Comparison of ENCODE assay signal across 17 mouse cellular contexts in the genomic region with DNA sequence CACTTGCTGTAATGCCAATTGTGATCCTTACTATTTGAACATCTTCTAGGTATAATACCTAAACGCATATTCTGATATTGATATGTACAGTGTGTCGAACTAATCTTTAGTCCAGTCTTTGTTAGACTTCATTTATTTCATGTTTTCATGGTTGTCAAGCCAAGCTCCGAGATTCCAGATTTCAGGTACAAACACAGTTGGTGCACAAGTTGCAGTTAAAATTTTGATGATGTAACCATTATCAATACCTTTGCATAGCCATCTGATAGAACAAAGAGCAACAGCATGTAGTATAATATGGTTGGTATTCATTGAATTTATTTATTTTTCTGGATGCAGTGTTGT. TPM values are rescaled to one million over a fixed set of nuclear protein-coding genes. Genes with fewer than 3 reads are reported as not detected.
DNase-seq lines count a peak whose midpoint lies in the region; ATAC-seq and TF ChIP-seq lines count a peak whose summit lies in the region.
"Had no signal": no experiment of that assay in that cellular context is flagged by ENCODE, and none has a peak within 500 bp of the region (broad histone marks: within the 10 kb centered on the region; RNA-seq: fewer than 3 reads in every experiment).

No protein-coding gene starts in this region.

- H3K9ac ChIP-seq in forebrain, embryonic 13.5 days = peak overlapping the region; percentile 82
- H3K9ac ChIP-seq in hindbrain, embryonic 15.5 days = peak overlapping the region; percentile 95
- peak overlapping the region; percentile 89 for H3K9ac ChIP-seq in midbrain, postnatal 0 days (replicated peaks; ENCODE audit: low read length, poor library complexity, severe bottlenecking)
- no peak overlapping the region for H3K9ac ChIP-seq in intestine, postnatal 0 days (ENCODE audit: low read depth, low read length)
- no peak overlapping the region for H3K9ac ChIP-seq in kidney, embryonic 14.5 days (ENCODE audit: low read depth, low read length)
- H3K9ac ChIP-seq: kidney, embryonic 15.5 days; liver, embryonic 13.5 days had no signal

- peak overlapping the region; percentile 61 for H3K4me2 ChIP-seq in forebrain, embryonic 13.5 days
- H3K4me2 ChIP-seq in hindbrain, embryonic 15.5 days = peak overlapping the region; percentile 65
- peak overlapping the region; percentile 60 for H3K4me2 ChIP-seq in midbrain, postnatal 0 days (ENCODE audit: low read depth, low read length, poor library complexity, severe bottlenecking)
- no peak overlapping the region for H3K4me2 ChIP-seq in intestine, postnatal 0 days (replicated peaks; ENCODE audit: low read depth)
- H3K4me2 ChIP-seq in kidney, embryonic 14.5 days (replicated peaks; ENCODE audit: low read depth, low read length) = no peak overlapping the region
- H3K4me2 ChIP-seq: liver, embryonic 13.5 days had no signal

- intact Hi-C loops in heart, postnatal 25 days (cut with DNase I) = no loop called here

- WGBS in embryonic facial prominence, embryonic 10.5 days = 84% methylated on average over 3 of the region's 3 CpGs
- WGBS in forebrain, embryonic 13.5 days = 50% methylated on average over 3 of the region's 3 CpGs
- WGBS in hindbrain, embryonic 15.5 days = 37% methylated on average over 3 of the region's 3 CpGs
- 12% methylated on average over 3 of the region's 3 CpGs for WGBS in midbrain, postnatal 0 days
- 79% methylated on average over 3 of the region's 3 CpGs for WGBS in intestine, postnatal 0 days
- 85% methylated on average over 3 of the region's 3 CpGs for WGBS in kidney, embryonic 14.5 days

- H3K9me3 ChIP-seq in embryonic facial prominence, embryonic 10.5 days = no peaks in the 10 kb centered on the region
- H3K9me3 ChIP-seq in forebrain, embryonic 13.5 days (replicated peaks) = no peaks in the 10 kb centered on the region
- H3K9me3 ChIP-seq in hindbrain, embryonic 15.5 days = no peaks in the 10 kb centered on the region
- no peaks in the 10 kb centered on the region for H3K9me3 ChIP-seq in midbrain, postnatal 0 days (ENCODE audit: low read length)
- no peaks in the 10 kb centered on the region for H3K9me3 ChIP-seq in intestine, postnatal 0 days (ENCODE audit: control insufficient read depth)
- H3K9me3 ChIP-seq in kidney, embryonic 14.5 days (ENCODE audit: control insufficient read depth, low read length) = no peaks in the 10 kb centered on the region
- H3K9me3 ChIP-seq: heart, embryonic 10.5 days; kidney, embryonic 15.5 days; liver, embryonic 13.5 days; megakaryocyte, embryonic 14.5 days had no signal

- no peak for TF ChIP-seq CTCF in midbrain, postnatal 0 days (IDR thresholded peaks at IDR 0.05)
- no peak for TF ChIP-seq CTCF in intestine, postnatal 0 days (IDR thresholded peaks at IDR 0.05; ENCODE audit: low read depth)

- no peak for DNase-seq in embryonic facial prominence, embryonic 10.5 days (ENCODE audit: low spot score)
- no peak for DNase-seq in midbrain, postnatal 0 days (ENCODE audit: low spot score)
- no peak for DNase-seq in urinary bladder, postnatal 14 days (ENCODE audit: low spot score)
- no peak for DNase-seq in heart, postnatal 25 days (ENCODE audit: low spot score)
- DNase-seq: gastrocnemius, postnatal 10 days; liver, embryonic 13.5 days; thymus, adult 2 months had no signal

- H3K27ac ChIP-seq in embryonic facial prominence, embryonic 10.5 days (replicated peaks) = no peak overlapping the region
- peak overlapping the region; percentile 95 for H3K27ac ChIP-seq in forebrain, embryonic 13.5 days
- peak overlapping the region; percentile 98 for H3K27ac ChIP-seq in hindbrain, embryonic 15.5 days (replicated peaks)
- H3K27ac ChIP-seq in midbrain, postnatal 0 days (ENCODE audit: low read depth, low read length) = peak overlapping the region; percentile 98
- H3K27ac ChIP-seq in intestine, postnatal 0 days (ENCODE audit: low read depth, low read length) = no peak overlapping the region
- H3K27ac ChIP-seq in kidney, embryonic 14.5 days (ENCODE audit: low read depth, low read length) = no peak overlapping the region
- H3K27ac ChIP-seq: heart, embryonic 10.5 days; kidney, embryonic 15.5 days; liver, embryonic 13.5 days had no signal

- ATAC-seq in forebrain, embryonic 13.5 days = no peak
- ATAC-seq in hindbrain, embryonic 15.5 days (ENCODE audit: low FRiP score, low read depth) = no peak
- no peak for ATAC-seq in midbrain, postnatal 0 days (ENCODE audit: low FRiP score)
- ATAC-seq in intestine, postnatal 0 days = no peak
- no peak for ATAC-seq in kidney, embryonic 14.5 days (ENCODE audit: low FRiP score, low TSS enrichment)
- ATAC-seq: CD4-positive, CD25-positive, alpha-beta regulatory T cell, adult 4 months; lung, postnatal 0 days had no signal

- peaks cover 5% of the 10 kb centered on the region; the same call in 1 of the 2 replicates for H3K4me1 ChIP-seq in embryonic facial prominence, embryonic 10.5 days
- H3K4me1 ChIP-seq in forebrain, embryonic 13.5 days = peaks cover 27% of the 10 kb centered on the region
- H3K4me1 ChIP-seq in hindbrain, embryonic 15.5 days (replicated peaks) = peaks cover 12% of the 10 kb centered on the region
- H3K4me1 ChIP-seq in midbrain, postnatal 0 days (ENCODE audit: insufficient read depth, low read length) = peaks cover 2% of the 10 kb centered on the region; the same call in 1 of the 2 replicates
- H3K4me1 ChIP-seq in intestine, postnatal 0 days (replicated peaks; ENCODE audit: control insufficient read depth, insufficient read depth, low read length) = no peaks in the 10 kb centered on the region
- no peaks in the 10 kb centered on the region for H3K4me1 ChIP-seq in kidney, embryonic 14.5 days (ENCODE audit: control insufficient read depth, insufficient read depth, low read length)
- H3K4me1 ChIP-seq: heart, embryonic 10.5 days; kidney, embryonic 15.5 days; liver, embryonic 13.5 days; megakaryocyte, embryonic 14.5 days had no signal

- H3K4me3 ChIP-seq in embryonic facial prominence, embryonic 10.5 days = peak overlapping the region; percentile 44; the same call in 1 of the 2 replicates
- H3K4me3 ChIP-seq in forebrain, embryonic 13.5 days = peak overlapping the region; percentile 51
- peak overlapping the region; percentile 73 for H3K4me3 ChIP-seq in hindbrain, embryonic 15.5 days
- H3K4me3 ChIP-seq in midbrain, postnatal 0 days (ENCODE audit: low read depth, low read length) = peak overlapping the region; percentile 74
- H3K4me3 ChIP-seq in intestine, postnatal 0 days (ENCODE audit: low read depth, low read length) = no peak overlapping the region
- no peak overlapping the region for H3K4me3 ChIP-seq in kidney, embryonic 14.5 days (ENCODE audit: low read length)
- H3K4me3 ChIP-seq: kidney, embryonic 15.5 days; liver, embryonic 13.5 days; megakaryocyte, embryonic 14.5 days had no signal

- no peaks in the 10 kb centered on the region for H3K36me3 ChIP-seq in embryonic facial prominence, embryonic 10.5 days (replicated peaks)
- H3K36me3 ChIP-seq in forebrain, embryonic 13.5 days (ENCODE audit: poor library complexity, severe bottlenecking) = no peaks in the 10 kb centered on the region
- H3K36me3 ChIP-seq in hindbrain, embryonic 15.5 days = no peaks in the 10 kb centered on the region
- H3K36me3 ChIP-seq in midbrain, postnatal 0 days (ENCODE audit: insufficient read depth, low read length) = no peaks in the 10 kb centered on the region
- no peaks in the 10 kb centered on the region for H3K36me3 ChIP-seq in intestine, postnatal 0 days (ENCODE audit: control insufficient read depth, insufficient read depth)
- H3K36me3 ChIP-seq in kidney, embryonic 14.5 days (ENCODE audit: control insufficient read depth, insufficient read depth, low read length) = no peaks in the 10 kb centered on the region
- H3K36me3 ChIP-seq: heart, embryonic 10.5 days; kidney, embryonic 15.5 days; liver, embryonic 13.5 days had no signal

- H3K27me3 ChIP-seq in embryonic facial prominence, embryonic 10.5 days (replicated peaks; ENCODE audit: low read depth, poor library complexity, severe bottlenecking) = no peaks in the 10 kb centered on the region
- H3K27me3 ChIP-seq in forebrain, embryonic 13.5 days = no peaks in the 10 kb centered on the region
- H3K27me3 ChIP-seq in hindbrain, embryonic 15.5 days = no peaks in the 10 kb centered on the region
- no peaks in the 10 kb centered on the region for H3K27me3 ChIP-seq in midbrain, postnatal 0 days (ENCODE audit: insufficient read depth, low read length)
- no peaks in the 10 kb centered on the region for H3K27me3 ChIP-seq in intestine, postnatal 0 days (replicated peaks; ENCODE audit: control insufficient read depth, insufficient read depth, low read length)
- H3K27me3 ChIP-seq in kidney, embryonic 14.5 days (ENCODE audit: control insufficient read depth, insufficient read depth, low read length) = no peaks in the 10 kb centered on the region
- H3K27me3 ChIP-seq: kidney, embryonic 15.5 days; liver, embryonic 13.5 days; megakaryocyte, embryonic 14.5 days had no signal

RNA-seq across cellular contexts. Expression of a gene that starts 0.8 kb away (rescaled TPM):
- polyA plus RNA-seq in embryonic facial prominence, embryonic 10.5 days (2016; fragmentation: Nextera tagmentation; extraction: Ambion mirVana) = 10.0 and 15.7 TPM in 2 replicates
- polyA plus RNA-seq in forebrain, embryonic 13.5 days (2015; fragmentation: Nextera tagmentation; extraction: Ambion mirVana) = 366 and 370 TPM in 2 replicates
- polyA plus RNA-seq in hindbrain, embryonic 15.5 days (2015; fragmentation: Nextera tagmentation; extraction: Ambion mirVana) = 461 and 473 TPM in 2 replicates
- total RNA-seq in midbrain, postnatal 0 days (2014; rRNA removed) = 913 and 1,167 TPM in 2 replicates
- polyA plus RNA-seq in midbrain, postnatal 0 days (2015; fragmentation: Nextera tagmentation; extraction: Ambion mirVana) = 620 and 624 TPM in 2 replicates
- polyA plus RNA-seq in intestine, postnatal 0 days (2015; fragmentation: Nextera tagmentation; extraction: Ambion mirVana) = 11.0 and 12.9 TPM in 2 replicates
- 10 to 100 TPM; 10.4 to 12.9 TPM for total RNA-seq in heart, postnatal 25 days (2021)
- 6.8 and 11.0 TPM in 2 replicates for polyA plus RNA-seq in kidney, embryonic 14.5 days (2014; fragmentation: Nextera tagmentation; extraction: Ambion mirVana)
- total RNA-seq: hematopoietic stem cell, adult 5-6 weeks had no signal
- polyA plus RNA-seq: CD4-positive, CD25-positive, alpha-beta regulatory T cell, adult 4 months had no signal

Comparison
In these comparisons a context has a peak if more than half of its experiments do, and no peak if none do; other contexts are left out.
1. H3K27ac ChIP-seq: peak in forebrain, embryonic 13.5 days (single experiment), hindbrain, embryonic 15.5 days (single experiment) and midbrain, postnatal 0 days (single experiment); none in embryonic facial prominence, embryonic 10.5 days (single experiment), intestine, postnatal 0 days (single experiment) and kidney, embryonic 14.5 days (single experiment).
2. H3K4me3 ChIP-seq: peak in embryonic facial prominence, embryonic 10.5 days (single experiment), forebrain, embryonic 13.5 days (single experiment), hindbrain, embryonic 15.5 days (single experiment) and midbrain, postnatal 0 days (single experiment); none in intestine, postnatal 0 days (single experiment) and kidney, embryonic 14.5 days (single experiment).
3. H3K4me2 ChIP-seq: peak in forebrain, embryonic 13.5 days (single experiment), hindbrain, embryonic 15.5 days (single experiment) and midbrain, postnatal 0 days (single experiment); none in intestine, postnatal 0 days (single experiment) and kidney, embryonic 14.5 days (single experiment).
4. H3K9ac ChIP-seq: peak in forebrain, embryonic 13.5 days (single experiment), hindbrain, embryonic 15.5 days (single experiment) and midbrain, postnatal 0 days (single experiment); none in intestine, postnatal 0 days (single experiment) and kidney, embryonic 14.5 days (single experiment).
5. RNA of a gene that starts 0.8 kb away (polyA plus RNA-seq): 620 to 624 TPM in midbrain, postnatal 0 days, 461 to 473 TPM in hindbrain, embryonic 15.5 days and 366 to 370 TPM in forebrain, embryonic 13.5 days; 10.0 to 15.7 TPM in embryonic facial prominence, embryonic 10.5 days, 6.8 to 11.0 TPM in kidney, embryonic 14.5 days and 11.0 to 12.9 TPM in intestine, postnatal 0 days; every median in the first group is over 10 times any median in the second.